Mouse (Mus musculus) urinary bladder, postnatal 25 days (tissue): ENCODE data around the gene Cdk6.
"Not testable (repeated sequence)": the region's sequence is repeated elsewhere in the genome, so short reads cannot be mapped to it uniquely, and the experiment has no call there.

Experiments used
- DNase-seq: peaks from one replicate; pipeline ENCODE4 v3.0.0; 2022; ENCODE audit warnings: low spot score

Cdk6 gene

DNA sequence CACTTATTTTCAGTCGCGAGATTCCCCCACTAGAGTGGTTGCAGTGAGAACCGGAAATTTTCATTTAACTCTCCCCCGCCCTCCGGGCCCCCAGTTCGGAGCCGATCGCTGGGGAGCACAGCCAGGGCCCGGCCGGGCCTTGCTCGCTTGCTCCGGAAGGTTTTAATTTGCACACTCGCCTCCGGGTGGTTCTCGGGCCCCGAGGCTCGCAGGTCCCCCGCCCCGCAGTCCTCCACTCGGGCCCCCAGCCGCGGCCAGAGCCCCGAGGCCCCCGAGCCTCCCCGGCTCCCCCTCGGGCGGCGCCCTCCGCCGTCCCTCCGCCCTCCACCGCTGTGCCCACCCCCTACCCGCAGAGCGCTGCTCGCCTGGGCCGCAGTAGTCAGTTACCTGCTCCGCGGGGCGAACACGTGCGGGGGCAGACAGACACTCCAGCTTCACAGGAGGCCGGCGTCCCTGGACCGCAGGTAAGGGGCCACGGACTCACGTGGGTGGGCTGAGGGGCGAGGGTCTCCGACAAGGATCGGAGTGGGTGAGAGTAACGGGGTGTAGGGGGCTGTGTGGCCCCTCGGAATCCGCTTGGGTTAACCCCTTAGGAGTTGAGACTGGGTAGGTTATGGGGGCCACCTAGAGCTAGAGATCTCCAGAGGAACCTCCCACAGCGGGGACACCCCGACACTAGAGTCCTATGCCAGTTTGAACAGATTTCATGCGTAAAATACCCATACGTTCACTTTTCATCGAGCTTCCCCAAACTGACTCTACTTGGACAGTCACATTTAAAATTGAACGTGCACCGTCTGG is at the start of gene Cdk6:
Gene Cdk6 (plus strand): TSS at position 375 of the 801 bp plus-strand sequence.
- DNase-seq, result peak; percentile 49

GRCm38 (mm10) chr5:3293666-3294065 is 47.6 kb upstream of the Cdk6 start:
- DNase-seq, result no peak

DNA sequence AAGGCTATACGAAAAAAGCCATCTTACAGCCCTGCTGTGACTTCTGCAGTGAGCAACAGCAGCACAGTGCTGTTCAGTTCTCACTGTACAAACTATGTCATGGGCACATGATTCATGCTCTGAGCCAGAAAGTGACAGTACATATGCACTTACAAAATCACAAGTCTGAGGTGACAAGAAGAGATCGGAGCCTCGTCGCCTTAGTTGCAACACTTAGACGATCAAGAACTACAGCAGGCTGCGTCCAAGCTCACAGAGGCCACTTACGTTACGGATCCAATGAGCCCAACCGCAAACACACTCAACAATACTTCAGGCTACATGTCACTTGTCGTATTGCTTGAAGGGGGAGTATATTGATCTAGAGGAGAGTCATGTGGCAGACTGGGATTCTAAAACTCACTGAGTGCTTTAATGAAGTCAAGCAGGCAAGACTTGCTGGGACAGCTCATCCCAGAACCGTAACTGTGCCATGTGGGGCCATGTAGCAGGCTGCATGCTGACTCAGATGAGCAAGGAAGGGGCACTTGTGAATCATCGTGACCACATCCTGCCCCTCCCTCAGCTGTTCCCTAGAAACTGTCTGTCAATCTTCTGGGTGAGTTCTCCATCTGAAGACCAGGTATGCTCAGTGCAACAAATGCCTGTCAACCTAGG is 40.4 kb upstream of the Cdk6 start:
- peak; percentile 29 for DNase-seq

- DNase-seq, result no peak
Observed at GRCm38 (mm10) chr5:3301535-3301934, 39.8 kb upstream of the Cdk6 start.

DNA sequence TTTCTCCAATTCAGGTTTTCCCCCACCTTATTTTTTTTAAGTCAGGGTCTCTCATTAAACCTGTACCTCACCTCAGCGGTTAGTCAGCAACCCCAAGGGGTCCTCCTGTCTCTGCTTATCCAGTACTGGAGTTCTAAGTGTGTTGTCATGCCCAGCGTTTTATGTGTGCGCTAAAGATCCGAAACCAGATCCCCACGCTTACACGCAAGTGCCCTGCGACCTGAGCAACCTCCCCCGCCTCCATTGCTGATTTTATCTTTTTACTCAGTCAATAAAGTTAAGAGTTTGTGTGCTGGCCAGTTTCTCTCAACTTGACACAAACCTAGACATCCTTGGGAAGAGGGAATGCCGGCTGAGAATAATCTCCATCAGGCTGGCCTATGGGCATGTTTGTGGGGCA is 37.4 kb upstream of the Cdk6 start:
- no peak for DNase-seq

DNA sequence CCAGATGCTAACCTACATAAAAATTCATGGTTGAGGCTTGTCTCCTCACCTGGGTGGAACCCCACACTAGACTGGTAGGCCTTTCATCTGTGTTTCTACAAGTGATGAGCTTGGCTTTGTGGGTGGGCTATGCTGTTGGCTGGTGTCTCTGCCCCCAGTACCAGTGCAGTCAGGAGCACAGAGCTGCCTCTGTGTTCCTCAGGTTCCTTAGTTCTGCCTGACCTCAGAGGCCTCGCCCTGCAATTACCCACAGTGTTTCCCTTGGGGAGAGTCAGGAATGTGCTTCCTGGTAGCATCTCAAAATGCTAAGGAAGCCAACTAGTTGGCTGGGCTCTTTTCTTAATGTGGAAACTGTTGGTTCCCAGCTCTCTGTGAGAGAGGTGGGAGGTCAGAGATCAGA is 35.1 kb upstream of the Cdk6 start:
- DNase-seq, result no peak

DNA sequence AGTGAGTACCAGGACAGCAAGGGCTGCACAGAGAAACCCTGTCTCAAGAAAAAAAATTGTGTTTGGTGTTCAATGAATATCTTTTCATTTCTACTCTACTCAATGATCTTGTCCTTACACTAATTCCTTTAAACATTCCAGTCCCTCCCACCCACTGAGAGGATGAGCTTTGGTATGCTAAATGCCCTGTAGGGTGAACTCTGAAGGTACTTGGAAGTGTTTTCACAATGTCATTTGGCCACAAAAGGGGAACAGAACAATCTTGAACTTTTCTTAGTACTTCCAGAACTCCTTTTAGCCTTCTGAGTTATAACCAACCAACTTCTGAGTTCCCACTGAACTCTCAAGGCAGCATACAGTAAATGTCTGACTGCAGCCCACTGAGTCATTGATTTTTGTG is 32.2 kb upstream of the Cdk6 start:
- DNase-seq, result no peak

DNA sequence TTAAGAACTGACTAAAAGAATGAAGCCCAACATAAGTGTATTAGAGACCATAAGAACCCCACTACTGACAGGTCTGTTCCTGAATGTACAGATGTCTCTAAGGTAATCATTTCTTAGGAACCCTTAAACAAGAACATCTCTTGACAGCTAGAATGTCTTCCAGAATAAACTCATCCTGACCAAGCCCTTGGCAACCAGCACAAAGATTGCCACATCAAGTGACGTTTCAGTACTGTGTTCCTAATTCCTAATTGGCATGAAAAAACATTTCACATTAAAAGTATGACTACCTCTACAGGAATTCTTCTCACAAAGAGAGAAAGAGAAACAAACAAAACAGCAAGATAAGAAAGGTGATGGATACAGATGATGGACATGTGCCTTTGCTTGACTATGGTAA is 31.7 kb upstream of the Cdk6 start:
- no peak for DNase-seq

DNA sequence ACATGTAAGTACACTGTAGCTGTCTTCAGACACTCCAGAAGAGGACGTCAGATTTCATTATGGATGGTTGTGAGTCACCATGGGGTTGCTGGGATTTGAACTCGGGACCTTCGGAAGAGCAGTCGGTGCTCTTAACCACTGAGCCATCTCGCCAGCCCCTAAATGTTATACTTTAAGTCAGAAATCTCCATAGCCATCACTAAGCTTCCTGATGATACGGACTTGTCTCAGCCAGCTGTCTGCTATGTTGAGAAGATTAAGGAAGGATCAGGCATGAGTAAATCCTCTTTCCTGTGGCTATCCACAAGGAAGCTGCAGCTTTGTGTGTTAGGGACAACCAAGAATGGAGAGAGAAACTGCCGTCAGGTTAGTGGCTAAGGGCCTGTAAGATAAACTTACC is 30.1 kb upstream of the Cdk6 start:
- DNase-seq, result not testable (repeated sequence)

DNA sequence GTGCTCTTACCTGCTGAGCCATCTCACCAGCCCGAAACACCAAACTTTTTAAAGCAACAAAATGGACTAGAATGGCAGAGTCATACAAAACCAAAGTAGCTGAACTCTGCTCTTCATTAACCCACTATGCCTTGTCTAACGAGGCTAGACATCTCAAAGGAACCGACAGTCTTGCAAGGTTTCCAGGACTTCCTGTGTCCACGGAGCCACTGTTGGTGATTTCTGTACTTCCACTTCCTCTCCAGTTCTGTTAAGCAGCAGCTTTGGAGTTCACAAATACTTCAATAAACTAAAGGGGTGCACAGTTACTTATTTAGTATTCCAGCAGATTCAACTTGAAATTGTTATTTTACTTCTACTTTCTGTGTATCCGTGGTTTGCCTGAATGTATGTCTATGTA is 23.6 kb upstream of the Cdk6 start:
- DNase-seq, result not testable (repeated sequence)

DNA sequence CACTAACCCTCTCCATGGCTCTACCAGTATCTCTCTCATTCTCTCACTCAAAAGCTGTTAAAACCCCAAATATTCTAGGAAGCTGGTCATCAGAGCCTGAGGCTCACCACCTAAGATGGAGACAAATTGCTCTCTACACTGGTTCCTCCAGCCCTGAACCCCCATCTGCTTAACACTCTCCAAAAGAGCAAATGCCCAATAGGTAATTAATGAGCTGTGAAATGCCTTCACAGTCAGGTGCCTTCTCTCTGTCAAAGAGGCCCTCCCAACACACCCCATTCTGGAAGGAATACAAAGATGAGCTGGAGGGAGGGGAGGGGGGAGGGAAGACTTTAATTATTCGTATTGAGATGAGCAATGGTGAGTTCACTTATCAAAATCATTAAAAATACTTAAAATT is 21.1 kb upstream of the Cdk6 start:
- DNase-seq, result no peak

DNA sequence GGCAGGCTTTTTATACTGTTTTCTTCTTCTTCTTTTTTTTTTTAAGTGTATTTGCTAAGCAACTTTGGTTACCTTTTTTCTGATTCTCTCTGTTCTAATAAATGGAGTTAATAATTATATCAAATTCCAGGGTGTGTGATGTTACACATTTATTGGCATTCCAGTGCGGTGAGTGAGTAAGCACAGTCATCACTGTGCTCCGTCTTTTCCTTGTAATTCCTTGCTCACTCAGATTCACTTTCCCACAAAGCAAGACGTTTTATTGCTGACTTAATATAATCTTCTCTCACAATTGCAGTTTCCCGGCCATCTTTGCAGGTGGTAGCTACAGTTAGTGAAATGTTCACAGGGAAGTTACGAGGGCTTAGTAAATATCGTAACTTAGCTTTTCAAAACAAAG is 19.2 kb upstream of the Cdk6 start:
- no peak for DNase-seq

- no peak for DNase-seq
Observed at GRCm38 (mm10) chr5:3324116-3324515, 17.2 kb upstream of the Cdk6 start.

GRCm38 (mm10) chr5:3329361-3329760 is 11.9 kb upstream of the Cdk6 start:
- DNase-seq, result no peak

- DNase-seq, result no peak
Observed at GRCm38 (mm10) chr5:3330932-3331331, 10.4 kb upstream of the Cdk6 start.

GRCm38 (mm10) chr5:3333019-3333418 is 8.3 kb upstream of the Cdk6 start:
- not testable (repeated sequence) for DNase-seq

- DNase-seq, result not testable (repeated sequence)
Observed at GRCm38 (mm10) chr5:3340340-3341058, 786 bp upstream of the Cdk6 start.

DNA sequence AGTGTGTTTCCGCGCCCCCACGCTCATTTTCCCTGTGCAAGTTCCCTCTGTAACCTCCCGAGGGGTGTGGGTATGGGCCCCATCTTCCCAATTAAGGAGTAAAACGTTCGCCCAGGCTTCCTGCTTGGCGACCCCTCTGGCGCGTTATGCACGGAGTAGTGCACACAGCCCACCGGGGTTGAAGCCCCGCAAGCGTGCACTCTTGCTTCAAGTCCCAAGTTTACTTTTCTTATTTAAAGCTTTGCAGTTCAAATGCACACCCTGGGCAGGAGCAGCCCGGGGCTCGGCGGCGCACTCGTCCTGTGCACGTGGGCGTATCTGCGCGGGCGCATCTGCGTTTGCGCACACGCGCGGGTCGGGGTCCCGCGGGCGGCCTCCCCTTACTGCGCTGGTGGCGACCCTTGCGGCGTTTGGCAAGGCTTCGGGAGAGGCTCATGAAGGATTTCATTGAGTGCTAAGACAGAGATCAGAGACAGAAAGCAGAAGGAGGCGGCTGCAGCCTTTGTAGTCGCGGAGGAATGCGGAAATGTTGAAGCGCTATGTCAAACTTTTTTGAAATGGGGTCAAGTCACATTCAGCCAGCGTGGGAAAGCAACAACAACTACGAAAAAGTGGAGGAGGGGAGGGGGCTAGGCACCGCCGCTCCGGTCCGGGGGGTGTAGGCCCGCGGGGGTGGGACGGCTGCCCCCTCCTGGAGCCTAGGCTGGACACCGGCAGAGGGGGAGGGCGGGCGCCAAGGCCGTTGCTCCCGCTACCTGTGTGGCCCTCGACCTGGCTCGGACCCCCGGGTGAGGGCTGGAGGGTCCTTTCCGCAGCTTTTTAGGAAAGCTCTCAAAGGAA is 866 bp downstream of the Cdk6 start:
- DNase-seq, result peak; percentile 54

GRCm38 (mm10) chr5:3342771-3343565 is 1.7 kb downstream of the Cdk6 start:
- DNase-seq, result peak; percentile 51

DNA sequence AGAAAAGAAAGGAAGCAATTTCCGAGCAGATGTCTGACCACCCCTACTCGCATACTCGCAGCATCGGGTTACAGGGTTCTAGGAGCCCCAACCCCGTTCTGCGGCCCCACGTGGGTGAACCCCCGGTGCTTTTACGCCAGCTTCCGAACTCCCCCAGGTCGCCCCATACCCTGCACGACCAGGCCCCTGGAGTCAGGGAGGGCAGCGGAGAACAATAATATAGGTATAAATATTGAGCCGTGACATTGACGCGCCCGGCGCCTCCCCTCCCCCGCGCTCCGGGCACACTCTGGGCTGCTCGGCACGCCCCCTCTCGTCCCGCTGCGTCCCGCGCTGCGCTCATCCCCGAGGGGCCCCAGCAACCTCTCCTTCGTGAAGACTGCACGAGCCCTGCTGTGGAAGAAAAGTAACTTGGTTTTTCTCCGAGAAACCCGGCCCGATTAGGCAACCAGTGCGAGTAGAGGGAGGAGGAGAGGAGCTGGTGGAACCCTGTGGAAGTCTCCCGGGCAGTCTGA is 2.3 kb downstream of the Cdk6 start:
- DNase-seq, result peak; percentile 62

DNA sequence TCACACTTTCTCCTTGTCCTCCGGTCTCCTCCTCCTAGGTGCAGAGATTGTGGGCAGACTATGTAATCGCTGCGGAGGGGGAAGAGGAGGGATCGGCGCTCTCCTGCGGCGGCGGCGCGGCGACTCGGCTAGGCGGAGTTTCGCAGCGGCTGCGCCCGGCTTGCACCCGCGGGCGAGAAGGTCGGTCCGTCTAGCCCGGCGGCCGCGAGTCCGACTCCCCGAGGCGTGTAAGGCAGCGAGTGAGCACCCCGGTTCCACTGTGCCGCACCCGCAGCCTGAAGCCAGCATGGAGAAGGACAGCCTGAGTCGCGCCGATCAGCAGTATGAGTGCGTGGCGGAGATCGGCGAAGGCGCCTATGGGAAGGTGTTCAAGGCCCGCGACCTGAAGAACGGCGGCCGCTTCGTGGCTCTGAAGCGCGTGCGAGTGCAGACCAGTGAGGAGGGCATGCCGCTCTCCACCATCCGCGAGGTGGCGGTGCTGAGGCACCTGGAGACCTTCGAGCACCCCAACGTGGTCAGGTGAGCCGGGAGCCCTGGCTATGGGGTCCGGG is 2.9 kb downstream of the Cdk6 start:
- peak; percentile 79 for DNase-seq
